Mouse (Mus musculus) ES-Bruce4 (cell line): ENCODE data around the gene Tia1.

Experiments
- CTCF ChIP-seq: IDR thresholded peaks from one replicate; pipeline ENCODE4 v1.8.1; 2011; ENCODE audit warnings: low read depth, low read length
- EP300 ChIP-seq: IDR thresholded peaks from 2 replicates; pipeline ENCODE4 v1.6.1; 2011; ENCODE audit warnings: low read depth, low read length; ENCODE audit not compliant: insufficient read depth
- POLR2A ChIP-seq: IDR thresholded peaks from one replicate; pipeline ENCODE4 v1.8.1; 2011; ENCODE audit warnings: low read length; ENCODE audit not compliant: insufficient read depth

DNA sequence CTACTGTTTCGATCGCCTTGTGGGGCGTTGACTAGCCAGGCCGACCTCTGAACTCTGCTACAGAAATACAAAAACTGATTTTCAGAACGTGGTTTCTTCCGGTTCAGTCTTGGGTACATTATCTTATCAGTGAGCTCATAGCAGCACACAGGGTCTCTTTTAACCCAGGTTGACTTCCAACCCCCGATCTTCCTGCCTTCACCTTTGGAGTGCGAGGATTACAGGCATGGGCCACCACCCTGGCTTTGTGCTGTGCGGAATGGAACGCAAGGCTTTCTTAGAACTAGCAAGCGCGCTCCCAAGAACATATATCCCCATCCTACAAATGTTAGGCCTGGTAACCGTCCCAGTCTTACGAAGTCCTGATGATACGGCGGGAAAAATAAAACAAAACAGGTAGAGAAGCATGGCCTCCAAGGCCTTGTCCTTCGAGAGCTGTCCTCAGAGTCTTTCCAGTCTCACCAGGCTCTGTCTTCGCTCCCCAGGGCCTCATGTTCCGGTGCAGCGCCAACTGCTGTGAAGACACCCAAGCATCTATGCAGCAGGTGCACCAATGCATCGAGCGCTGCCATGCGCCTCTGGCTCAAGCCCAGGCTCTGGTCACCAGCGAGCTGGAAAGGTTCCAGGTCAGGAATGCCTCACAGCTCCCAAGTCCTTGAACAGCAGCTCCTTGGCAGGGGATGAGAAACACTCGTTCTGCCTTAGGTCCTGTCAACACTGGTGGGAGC, 37.7 kb upstream of the Tia1 start:
- no peak for TF ChIP-seq CTCF
- TF ChIP-seq EP300: no peak
- no peak for TF ChIP-seq POLR2A
